Mouse (Mus musculus) spleen, adult 2 months (tissue): ENCODE results near the gene Teddm3. TPM values are rescaled to one million over a fixed set of nuclear protein-coding genes. Genes with fewer than 3 reads are reported as not detected.
"Not testable (repeated sequence)": the region's sequence is repeated elsewhere in the genome, so short reads cannot be mapped to it uniquely, and the experiment has no call there.

Source experiments
- DNase-seq, 2 experiments: peaks; one replicate each; pipeline versions ENCODE4 v3.0.0 to v3.0.0-alpha.2; 2012 to 2021; ENCODE audit warnings: low spot score in 2 of 2, low read depth in 1 of 2
- H3K27ac ChIP-seq: fragments of 200-500 bp; 2 replicates; pipeline ENCODE4 v1.5.1; 2012; ENCODE audit warnings: low read length, inconsistent platforms; ENCODE audit not compliant: insufficient read depth
- H3K27me3 ChIP-seq: fragments of 200-500 bp; 2 replicates; pipeline ENCODE4 v1.6.1; 2012; ENCODE audit warnings: mild to moderate bottlenecking, moderate library complexity, low read length, inconsistent platforms; ENCODE audit not compliant: control insufficient read depth, insufficient read depth
- H3K36me3 ChIP-seq: fragments of 200-500 bp; 2 replicates; pipeline ENCODE4 v1.6.1; 2012; ENCODE audit warnings: mild to moderate bottlenecking, low read length, inconsistent platforms; ENCODE audit not compliant: control insufficient read depth, insufficient read depth
- H3K4me1 ChIP-seq: fragments of 200-500 bp; 2 replicates; pipeline ENCODE4 v1.6.1; 2011; ENCODE audit warnings: inconsistent platforms; ENCODE audit not compliant: control insufficient read depth, insufficient read depth, insufficient read length
- H3K4me3 ChIP-seq: fragments of 200-500 bp; 2 replicates; pipeline ENCODE4 v1.5.1; 2011; ENCODE audit warnings: mild to moderate bottlenecking, inconsistent platforms; ENCODE audit not compliant: insufficient read depth, insufficient read length; ENCODE audit errors: extremely low read depth
- CTCF ChIP-seq: fragments of 200-500 bp; IDR thresholded peaks from 2 replicates; pipeline ENCODE4 v1.5.1; 2011; ENCODE audit warnings: mild to moderate bottlenecking, inconsistent platforms; ENCODE audit not compliant: insufficient read depth, insufficient read length, insufficient replicate concordance; ENCODE audit errors: extremely low read depth
- POLR2A ChIP-seq: fragments of 200-500 bp; IDR thresholded peaks from 2 replicates; pipeline ENCODE4 v1.6.1; 2011; ENCODE audit warnings: low read depth, low read length, inconsistent platforms
- WGBS: fragments of 180-500 bp; shearing (Covaris S2); methylation state at CpG from one replicate; pipeline ENCODE4 v1.1.7; 2018; 5-methylcytosine and 5-hydroxymethylcytosine counted together
- polyA plus RNA-seq: library from polyadenylated mRNA; depleted of rRNA; stranded (reverse); fragments of >200 nt; gene quantifications from 2 replicates; pipeline ENCODE4 v1.2.3, GENCODE M21; 2012

Teddm3 gene
- polyA plus RNA-seq, 1 experiment = 0.25 TPM

DNA sequence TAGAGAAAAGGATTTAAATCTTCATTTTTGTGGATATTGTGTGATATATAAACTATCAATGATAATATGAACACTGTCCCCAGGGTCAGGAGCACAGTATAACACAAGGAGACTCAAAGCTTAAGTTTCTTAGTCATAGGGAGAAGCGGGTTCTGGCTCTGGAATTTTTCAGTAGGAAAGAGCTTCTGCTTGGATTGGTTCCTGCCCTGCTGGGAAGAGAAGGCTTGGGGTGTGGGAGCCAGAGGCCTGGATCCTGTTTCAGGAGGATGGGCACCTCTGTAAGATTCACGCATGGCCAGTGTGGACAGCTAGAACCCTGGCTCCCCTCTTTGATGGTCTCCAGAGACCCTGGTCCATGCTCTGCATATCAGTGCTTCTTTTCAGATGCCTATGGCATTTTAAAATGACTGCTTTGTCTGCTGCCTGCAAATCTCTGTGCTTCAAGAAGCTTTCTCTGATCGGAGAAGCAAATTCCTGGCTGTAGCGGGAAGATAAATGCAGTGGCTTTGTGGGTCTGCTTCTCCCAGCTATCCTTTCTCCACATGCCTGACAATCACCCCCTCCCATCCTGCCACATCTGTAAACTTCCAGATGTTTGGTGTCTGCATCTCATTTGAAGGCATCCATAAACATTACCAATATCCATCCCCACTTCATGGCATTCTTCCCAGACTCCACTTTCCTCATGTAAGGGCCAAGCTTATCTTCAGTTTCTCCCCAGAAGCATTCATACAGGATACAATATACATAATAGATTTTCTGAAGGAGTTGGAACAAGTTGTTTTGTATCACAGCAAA lies 2.0 kb downstream of the Teddm3 start:
- WGBS = 86% methylated on average over 4 of the region's 4 CpGs
- H3K27me3 ChIP-seq = no peaks in the 10 kb centered on the region
- no peak overlapping the region for H3K27ac ChIP-seq
- H3K36me3 ChIP-seq = no peaks in the 10 kb centered on the region
- TF ChIP-seq POLR2A = no peak
- TF ChIP-seq CTCF = no peak
- H3K4me3 ChIP-seq = no peak overlapping the region
- no peaks in the 10 kb centered on the region for H3K4me1 ChIP-seq
- no peak for DNase-seq

DNA sequence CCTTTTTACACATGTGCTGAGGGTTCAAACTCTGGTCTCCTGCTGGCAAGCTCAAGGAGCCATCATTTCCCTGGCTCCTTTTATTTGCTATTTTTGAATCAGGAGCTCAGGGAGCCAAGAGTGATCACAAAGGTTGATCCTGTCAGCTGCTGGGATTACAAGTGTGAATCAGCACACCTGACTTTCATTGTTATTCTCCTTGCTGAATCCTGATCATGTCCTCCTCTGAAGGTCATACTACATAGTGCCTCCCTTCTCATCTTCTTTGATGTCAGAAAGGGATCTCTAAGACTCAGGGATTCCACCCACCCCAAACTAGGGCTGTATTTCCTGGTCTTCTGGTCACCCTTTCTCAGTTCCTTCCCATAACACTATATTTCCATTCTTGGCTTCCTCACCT lies 3.9 kb downstream of the Teddm3 start:
- DNase-seq = no peak
- H3K36me3 ChIP-seq = no peaks in the 10 kb centered on the region
- H3K4me3 ChIP-seq = no peak overlapping the region
- TF ChIP-seq POLR2A (no peak), CTCF (no peak)
- H3K27me3 ChIP-seq = no peaks in the 10 kb centered on the region
- H3K27ac ChIP-seq = no peak overlapping the region
- no peaks in the 10 kb centered on the region for H3K4me1 ChIP-seq

DNA sequence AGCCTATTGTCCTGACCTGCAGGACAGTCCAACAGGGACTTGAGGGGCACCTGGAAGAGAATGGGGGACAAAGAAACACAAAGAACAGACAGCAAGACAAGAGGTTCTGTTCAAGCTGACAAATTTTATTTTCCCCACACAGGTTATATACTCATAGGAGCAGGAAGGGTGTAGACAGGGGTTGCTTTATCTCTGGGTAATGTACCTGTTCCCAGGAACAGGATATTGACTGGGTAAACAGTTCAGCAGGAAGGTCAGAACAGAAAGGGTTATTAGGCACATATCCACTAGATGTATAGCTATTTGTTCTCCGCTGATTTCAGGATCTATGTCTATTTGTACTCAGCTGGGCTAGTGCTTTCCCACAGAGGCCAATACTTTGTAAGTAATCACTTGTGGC lies 5.3 kb downstream of the Teddm3 start:
- not testable (repeated sequence) for H3K4me1 ChIP-seq, DNase-seq, H3K4me3 ChIP-seq, H3K27me3 ChIP-seq, H3K36me3 ChIP-seq, H3K27ac ChIP-seq
- 93% methylated on average over 1 of the region's 1 CpGs for WGBS

DNA sequence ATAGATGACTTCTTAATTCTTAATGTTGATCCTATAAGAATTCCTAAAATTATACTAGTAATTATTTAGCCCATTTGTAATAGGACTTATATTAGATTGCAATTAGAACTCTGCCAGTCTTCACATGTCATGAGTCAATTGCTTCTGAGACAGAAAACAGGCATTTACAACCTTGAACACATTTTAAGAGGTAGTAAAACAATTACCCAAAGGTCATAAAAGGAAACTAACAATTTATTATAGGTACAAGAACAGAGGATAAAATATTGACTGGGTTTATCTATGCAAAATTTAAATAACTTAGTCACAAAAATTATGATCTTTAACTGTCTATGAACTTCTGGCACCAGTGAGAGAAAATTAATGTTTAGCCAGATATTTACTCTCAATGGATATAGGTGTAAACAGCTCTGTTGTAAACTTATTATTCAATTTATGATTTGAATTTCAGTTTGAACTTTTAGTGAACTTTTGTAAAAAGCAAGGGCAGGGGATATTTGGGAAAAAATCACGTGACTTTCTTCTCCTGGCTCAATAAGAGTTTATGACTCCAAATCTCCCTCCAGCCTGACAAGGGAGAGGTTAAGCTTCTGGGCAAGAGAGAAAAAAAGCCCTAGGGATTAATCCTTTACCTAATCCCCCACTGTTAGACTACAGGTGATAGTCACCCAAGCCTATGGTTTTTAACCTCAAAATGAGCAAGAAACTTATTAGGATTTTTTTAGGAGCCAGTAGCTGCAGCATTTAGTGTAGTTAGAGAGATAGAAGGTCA lies 17.3 kb downstream of the Teddm3 start:
- no peaks in the 10 kb centered on the region for H3K36me3 ChIP-seq
- H3K4me3 ChIP-seq = no peak overlapping the region
- TF ChIP-seq CTCF = no peak
- no peak for TF ChIP-seq POLR2A
- no peaks in the 10 kb centered on the region for H3K4me1 ChIP-seq
- DNase-seq = no peak
- 56% methylated on average over 1 of the region's 1 CpGs for WGBS
- H3K27me3 ChIP-seq = no peaks in the 10 kb centered on the region
- H3K27ac ChIP-seq = no peak overlapping the region

DNA sequence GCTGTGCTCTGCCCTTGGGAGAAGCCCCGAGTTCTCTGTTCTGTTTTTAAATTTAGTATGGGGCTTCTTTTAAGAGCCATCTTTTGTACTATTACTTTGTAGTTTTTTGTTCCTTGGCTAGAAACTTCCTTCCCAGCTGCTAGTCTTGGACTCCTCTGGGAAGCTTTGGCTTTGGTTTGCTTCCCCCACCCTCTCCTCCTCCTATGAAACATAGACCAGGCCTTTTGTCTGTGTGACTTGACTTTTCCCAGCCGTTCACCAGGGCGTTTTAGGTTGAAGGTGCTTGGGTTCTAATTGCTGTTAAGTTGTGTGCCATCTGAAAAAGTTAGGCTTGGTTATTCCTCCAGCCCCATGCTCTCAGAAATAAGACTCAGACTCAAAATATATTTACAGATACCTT lies 26.1 kb downstream of the Teddm3 start:
- H3K27me3 ChIP-seq, H3K36me3 ChIP-seq, H3K4me1 ChIP-seq, DNase-seq, H3K4me3 ChIP-seq, H3K27ac ChIP-seq: not testable (repeated sequence)
- 78% methylated on average over 3 of the region's 3 CpGs for WGBS

DNA sequence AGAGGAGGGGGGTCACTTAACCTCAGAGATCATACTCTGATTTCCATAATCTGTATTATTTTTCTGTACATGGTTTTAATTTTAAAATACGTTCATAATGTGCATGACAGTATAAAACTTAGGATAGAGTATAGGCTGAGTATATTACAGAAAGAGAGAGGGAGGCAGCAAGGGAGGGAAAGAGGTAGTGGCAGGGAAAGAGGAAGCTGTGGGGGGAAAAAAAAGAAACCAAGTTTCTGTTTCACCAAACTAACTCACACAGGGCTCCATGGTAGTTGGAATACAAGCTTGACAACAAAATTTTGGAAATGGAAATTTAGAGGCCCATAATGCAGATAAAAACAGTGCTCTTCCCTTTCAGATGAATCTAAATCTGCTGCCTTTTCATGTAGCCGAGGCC lies 31.0 kb downstream of the Teddm3 start:
- H3K4me3 ChIP-seq, H3K4me1 ChIP-seq, H3K36me3 ChIP-seq, H3K27ac ChIP-seq, DNase-seq, H3K27me3 ChIP-seq: not testable (repeated sequence)
- 63% methylated on average over 2 of the region's 2 CpGs for WGBS

DNA sequence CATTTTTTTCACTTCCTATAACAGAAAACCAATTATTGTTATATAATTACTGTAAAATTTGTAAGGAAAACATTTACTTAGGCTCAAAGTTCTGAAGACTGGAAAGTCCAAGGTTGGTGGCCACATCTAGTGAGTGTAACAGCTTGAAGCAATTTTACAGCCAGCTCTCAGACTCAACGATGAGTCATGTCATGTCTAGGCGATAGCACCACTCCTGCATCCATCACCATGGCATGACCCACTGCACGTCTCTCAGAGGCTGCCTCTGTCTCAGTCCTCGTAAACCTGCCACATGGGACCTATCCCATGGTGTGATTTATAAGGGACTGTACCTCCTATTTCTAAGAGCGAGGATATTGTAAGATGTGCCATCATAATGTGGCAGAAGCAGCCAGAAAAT lies 37.7 kb downstream of the Teddm3 start:
- H3K27me3 ChIP-seq = no peaks in the 10 kb centered on the region
- no peaks in the 10 kb centered on the region for H3K36me3 ChIP-seq
- no peak for DNase-seq
- H3K4me3 ChIP-seq = no peak overlapping the region
- WGBS = 88% methylated on average over 5 of the region's 5 CpGs
- TF ChIP-seq POLR2A (no peak), CTCF (no peak)
- no peak overlapping the region for H3K27ac ChIP-seq
- no peaks in the 10 kb centered on the region for H3K4me1 ChIP-seq
